Mouse (Mus musculus): ENCODE data around the gene Slc37a1. TPM values are rescaled to one million over a fixed set of nuclear protein-coding genes. Genes with fewer than 3 reads are reported as not detected.

Slc37a1 gene
- 9.3 and 10.5 TPM in 2 replicates for polyA plus RNA-seq (2012; rRNA removed)

DNA sequence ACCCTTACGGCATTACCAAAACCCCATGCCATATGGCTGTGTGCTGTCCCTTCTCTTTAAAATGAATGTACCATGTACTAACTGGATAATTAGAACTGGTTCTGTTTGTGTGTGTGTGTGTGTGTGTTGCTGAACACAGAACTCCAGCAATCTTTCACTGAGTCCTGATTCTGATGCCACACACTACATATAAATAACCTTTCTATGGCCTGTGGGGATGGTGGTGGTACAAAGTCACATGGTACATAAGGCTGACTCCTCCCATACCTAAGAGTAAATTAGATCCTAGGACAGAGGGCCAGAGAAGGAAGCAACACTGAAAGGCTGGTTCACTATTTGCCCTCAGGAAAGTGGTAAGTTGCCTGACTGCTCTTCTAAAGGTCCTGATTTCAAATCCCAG lies at the start of gene Slc37a1:
Slc37a1 (plus strand) TSS at position 301 of the 400 bp plus-strand sequence.
- Histone ChIP-seq H3K27ac (ENCODE audit: insufficient read depth, low read length) (no peak within 1 kb of the TSS), H3K4me3 (ENCODE audit: insufficient read depth, low read length) (no peak within 1 kb of the TSS), H3K4me1 (ENCODE audit: control insufficient read depth, insufficient read depth, low read length) (no peaks in the 10 kb centered on the region)
- no peak for TF ChIP-seq CTCF (IDR thresholded peaks at IDR 0.05; ENCODE audit: extremely low read depth, insufficient read depth, low read length)
- no peak for TF ChIP-seq POLR2A (IDR thresholded peaks at IDR 0.05; ENCODE audit: extremely low read depth, insufficient read depth, low read length)

DNA sequence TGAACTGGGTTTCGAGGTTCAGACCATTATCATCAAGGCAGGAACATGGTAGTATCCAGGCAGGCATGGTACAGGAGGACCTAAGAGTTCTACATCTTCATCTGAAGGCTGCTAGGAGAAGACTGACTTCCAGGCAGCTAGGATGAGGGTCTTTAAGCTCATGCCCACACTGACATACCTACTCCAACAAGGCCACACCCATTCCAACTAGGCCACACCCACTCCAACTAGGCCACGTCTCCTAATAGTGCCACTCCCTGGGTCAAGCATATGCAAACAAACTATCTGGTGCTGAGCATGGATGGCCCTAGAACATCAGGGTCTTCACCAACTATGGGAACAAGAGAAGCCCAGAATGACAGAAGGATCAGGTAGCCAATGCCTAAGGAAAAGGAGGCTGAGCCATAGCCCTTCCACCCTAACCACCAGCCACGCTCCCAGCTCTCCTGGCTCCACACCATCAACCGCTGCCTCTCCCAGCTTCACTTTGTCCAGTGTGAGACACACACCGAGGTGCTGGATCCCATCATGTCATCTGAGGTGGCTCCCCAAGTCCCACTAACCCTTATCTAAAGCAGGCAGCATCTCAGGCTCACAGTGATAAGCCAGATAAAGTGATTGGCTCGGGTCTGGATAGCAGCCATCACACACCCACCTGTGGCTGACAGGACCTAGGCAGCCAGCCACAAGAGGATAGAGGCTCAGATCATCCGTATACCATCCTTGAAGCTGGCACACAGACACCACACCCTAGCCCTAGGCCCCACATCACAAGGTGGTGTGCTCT lies 48.2 kb upstream of the Slc37a1 start:
- Histone ChIP-seq H3K4me3 (ENCODE audit: insufficient read depth, low read length) (no peak overlapping the region), H3K27ac (ENCODE audit: insufficient read depth, low read length) (no peak overlapping the region), H3K4me1 (ENCODE audit: control insufficient read depth, insufficient read depth, low read length) (no peaks in the 10 kb centered on the region)
- TF ChIP-seq CTCF (IDR thresholded peaks at IDR 0.05; ENCODE audit: extremely low read depth, insufficient read depth, low read length): no peak
- no peak for TF ChIP-seq POLR2A (IDR thresholded peaks at IDR 0.05; ENCODE audit: extremely low read depth, insufficient read depth, low read length)

GRCm38 (mm10) chr17:31241156-31241555 lies 45.4 kb upstream of the Slc37a1 start:
- H3K4me3 ChIP-seq (ENCODE audit: insufficient read depth, low read length): no peak overlapping the region
- H3K4me1 ChIP-seq (ENCODE audit: control insufficient read depth, insufficient read depth, low read length): no peaks in the 10 kb centered on the region
- H3K27ac ChIP-seq (ENCODE audit: insufficient read depth, low read length): no peak overlapping the region
- TF ChIP-seq CTCF (IDR thresholded peaks at IDR 0.05; ENCODE audit: extremely low read depth, insufficient read depth, low read length) (no peak), POLR2A (IDR thresholded peaks at IDR 0.05; ENCODE audit: extremely low read depth, insufficient read depth, low read length) (no peak)

DNA sequence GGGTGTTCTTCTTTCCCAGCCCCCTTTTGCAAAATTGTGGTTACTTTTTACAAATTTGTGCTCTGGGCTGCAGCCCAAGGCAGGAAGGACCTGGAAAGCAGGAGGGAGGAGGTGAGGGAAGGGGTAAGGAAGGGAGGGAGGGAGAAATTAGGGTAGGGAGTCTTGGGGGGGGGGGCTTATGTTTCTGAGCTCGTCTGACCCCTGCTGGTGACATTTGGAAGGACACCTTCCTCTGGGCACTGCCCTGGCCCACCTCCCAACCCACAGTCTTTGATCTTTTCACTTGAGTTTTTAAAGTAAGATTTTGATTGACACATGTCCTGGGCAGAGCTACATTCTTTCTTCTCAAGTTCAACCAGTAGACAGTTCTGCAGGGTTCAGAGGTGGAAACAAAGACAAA lies 43.8 kb upstream of the Slc37a1 start:
- Histone ChIP-seq H3K4me3 (ENCODE audit: insufficient read depth, low read length) (no peak overlapping the region), H3K27ac (ENCODE audit: insufficient read depth, low read length) (no peak overlapping the region), H3K4me1 (ENCODE audit: control insufficient read depth, insufficient read depth, low read length) (no peaks in the 10 kb centered on the region)
- TF ChIP-seq POLR2A (IDR thresholded peaks at IDR 0.05; ENCODE audit: extremely low read depth, insufficient read depth, low read length) (no peak), CTCF (IDR thresholded peaks at IDR 0.05; ENCODE audit: extremely low read depth, insufficient read depth, low read length) (0 out of 2 replicates have a peak, but pooled peaks have one; percentile 19)

DNA sequence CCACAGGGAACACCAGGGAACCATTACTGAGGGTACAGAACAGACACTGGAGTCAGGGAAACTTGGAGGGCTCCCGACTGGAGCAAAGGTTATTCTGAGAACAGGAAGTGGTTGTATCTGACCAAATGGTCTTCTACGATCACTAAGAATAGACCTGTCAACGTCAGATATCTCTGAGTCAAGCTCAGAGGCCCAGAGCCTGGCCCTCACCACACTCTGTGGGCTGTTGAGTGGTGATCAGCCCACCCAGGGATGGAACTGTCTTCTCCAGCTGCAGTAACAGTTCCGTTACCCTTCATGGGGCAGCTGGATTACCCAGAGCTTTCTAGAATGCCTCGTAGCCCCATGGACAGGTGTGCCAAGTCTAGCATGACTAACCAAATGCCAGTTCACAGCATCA lies 41.3 kb upstream of the Slc37a1 start:
- no peak for TF ChIP-seq POLR2A (IDR thresholded peaks at IDR 0.05; ENCODE audit: extremely low read depth, insufficient read depth, low read length)
- Histone ChIP-seq H3K4me3 (ENCODE audit: insufficient read depth, low read length) (no peak overlapping the region), H3K27ac (ENCODE audit: insufficient read depth, low read length) (no peak overlapping the region)

DNA sequence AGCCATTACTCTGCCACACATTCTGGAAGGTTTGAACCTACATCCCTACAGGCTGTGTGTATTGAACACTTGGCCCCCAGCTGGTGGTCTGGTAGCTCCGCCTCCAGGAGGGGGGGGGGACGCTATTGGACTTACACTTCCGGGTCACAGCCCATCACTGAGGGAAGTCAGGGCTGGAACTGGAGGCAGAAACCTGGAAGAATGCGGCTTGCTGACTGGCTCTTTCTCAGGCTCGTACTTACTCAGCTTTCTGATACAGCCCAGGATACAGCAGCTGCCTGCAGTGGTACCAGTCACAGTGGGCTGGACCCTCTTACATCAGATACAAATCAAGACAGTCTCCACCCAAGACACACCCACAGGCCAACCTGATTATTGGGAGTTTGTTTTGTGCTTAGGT lies 39.4 kb upstream of the Slc37a1 start:
- H3K27ac ChIP-seq (ENCODE audit: insufficient read depth, low read length): no peak overlapping the region
- no peak overlapping the region for H3K4me3 ChIP-seq (ENCODE audit: insufficient read depth, low read length)
- H3K4me1 ChIP-seq (ENCODE audit: control insufficient read depth, insufficient read depth, low read length): no peaks in the 10 kb centered on the region
- TF ChIP-seq CTCF (IDR thresholded peaks at IDR 0.05; ENCODE audit: extremely low read depth, insufficient read depth, low read length): no peak
- no peak for TF ChIP-seq POLR2A (IDR thresholded peaks at IDR 0.05; ENCODE audit: extremely low read depth, insufficient read depth, low read length)

More for the DNA sequence above, 41.3 kb upstream of the Slc37a1 start:
- no peaks in the 10 kb centered on the region for H3K4me1 ChIP-seq (ENCODE audit: control insufficient read depth, insufficient read depth, low read length)

DNA sequence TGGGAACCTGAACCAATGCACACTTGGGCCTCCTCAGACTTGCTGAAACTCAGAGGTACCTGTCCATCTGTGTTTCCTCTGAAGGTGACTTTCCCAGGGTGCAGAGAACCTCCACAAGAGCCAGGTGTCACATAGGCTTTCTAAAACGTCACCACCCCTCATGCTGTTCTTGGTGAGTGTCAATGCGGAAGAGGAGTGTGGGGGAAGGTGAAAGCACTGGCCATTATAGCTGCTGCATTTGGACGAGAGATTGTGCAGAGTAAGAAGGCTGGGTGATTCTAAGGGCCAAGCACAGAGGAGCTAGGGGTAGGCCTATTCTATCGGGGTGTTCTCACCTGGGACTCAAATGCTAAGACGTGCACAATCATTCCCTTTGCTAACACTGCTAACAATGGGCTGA lies 32.6 kb upstream of the Slc37a1 start:
- no peak for TF ChIP-seq POLR2A (IDR thresholded peaks at IDR 0.05; ENCODE audit: extremely low read depth, insufficient read depth, low read length)
- no peak overlapping the region for H3K4me3 ChIP-seq (ENCODE audit: insufficient read depth, low read length)
- no peak overlapping the region for H3K27ac ChIP-seq (ENCODE audit: insufficient read depth, low read length)
- no peaks in the 10 kb centered on the region for H3K4me1 ChIP-seq (ENCODE audit: control insufficient read depth, insufficient read depth, low read length)

GRCm38 (mm10) chr17:31254463-31254931 lies 32.1 kb upstream of the Slc37a1 start:
- Histone ChIP-seq H3K27ac (ENCODE audit: insufficient read depth, low read length) (no peak overlapping the region), H3K4me1 (ENCODE audit: control insufficient read depth, insufficient read depth, low read length) (no peaks in the 10 kb centered on the region), H3K4me3 (ENCODE audit: insufficient read depth, low read length) (no peak overlapping the region)
- TF ChIP-seq POLR2A (IDR thresholded peaks at IDR 0.05; ENCODE audit: extremely low read depth, insufficient read depth, low read length): no peak
- TF ChIP-seq CTCF (IDR thresholded peaks at IDR 0.05; ENCODE audit: extremely low read depth, insufficient read depth, low read length): peak; percentile 70

DNA sequence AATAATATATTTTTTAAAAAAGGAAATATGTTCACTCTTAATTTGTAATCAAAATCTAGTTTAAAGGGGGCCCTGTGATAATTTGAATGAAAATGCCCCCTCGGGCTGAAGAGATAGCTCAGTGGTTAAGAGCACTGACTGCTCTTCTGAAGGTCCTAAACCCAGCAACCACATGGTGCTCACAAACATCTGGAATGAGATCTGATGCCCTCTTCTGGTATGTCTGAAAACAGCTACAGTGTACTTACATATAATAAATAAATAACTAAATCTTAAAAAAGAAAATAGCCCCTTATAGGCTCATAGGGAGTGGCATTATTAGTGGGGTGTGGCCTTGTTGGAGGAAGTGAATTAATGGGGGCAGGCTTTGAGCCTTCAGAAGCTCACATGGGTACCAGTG lies 29.4 kb upstream of the Slc37a1 start:
- TF ChIP-seq POLR2A (IDR thresholded peaks at IDR 0.05; ENCODE audit: extremely low read depth, insufficient read depth, low read length) (no peak), CTCF (IDR thresholded peaks at IDR 0.05; ENCODE audit: extremely low read depth, insufficient read depth, low read length) (no peak)
- no peak overlapping the region for H3K27ac ChIP-seq (ENCODE audit: insufficient read depth, low read length)
- H3K4me1 ChIP-seq (ENCODE audit: control insufficient read depth, insufficient read depth, low read length): no peaks in the 10 kb centered on the region
- no peak overlapping the region for H3K4me3 ChIP-seq (ENCODE audit: insufficient read depth, low read length)

- Histone ChIP-seq H3K4me3 (ENCODE audit: insufficient read depth, low read length) (no peak overlapping the region), H3K4me1 (ENCODE audit: control insufficient read depth, insufficient read depth, low read length) (no peaks in the 10 kb centered on the region)
- no peak for TF ChIP-seq POLR2A (IDR thresholded peaks at IDR 0.05; ENCODE audit: extremely low read depth, insufficient read depth, low read length)
- no peak for TF ChIP-seq CTCF (IDR thresholded peaks at IDR 0.05; ENCODE audit: extremely low read depth, insufficient read depth, low read length)
Observed at GRCm38 (mm10) chr17:31257898-31258297, 28.7 kb upstream of the Slc37a1 start.

More at GRCm38 (mm10) chr17:31257898-31258297, 28.7 kb upstream of the Slc37a1 start:
- no peak overlapping the region for H3K27ac ChIP-seq (ENCODE audit: insufficient read depth, low read length)

All from cortical plate, adult 2 months (tissue).